Mouse (Mus musculus) G1E-ER4 (cell line): ENCODE measurements around the gene Usp40. TPM values are rescaled to one million over a fixed set of nuclear protein-coding genes. Genes with fewer than 3 reads are reported as not detected.
A peak's percentile ranks its signal among the peaks of the same experiment; 100 is the strongest.

Experiments used
- GATA1 ChIP-seq: IDR thresholded peaks from one replicate; pipeline ENCODE4 v1.8.0; 2012; ENCODE audit warnings: low read length, inconsistent platforms
- polyA plus RNA-seq: library from polyadenylated mRNA; stranded (reverse); fragments of >175 nt; gene quantifications from 2 replicates; pipeline ENCODE4 v1.2.3, GENCODE M21; 2012

The Usp40 gene
- polyA plus RNA-seq, 1 experiment, result 1.2 TPM

DNA sequence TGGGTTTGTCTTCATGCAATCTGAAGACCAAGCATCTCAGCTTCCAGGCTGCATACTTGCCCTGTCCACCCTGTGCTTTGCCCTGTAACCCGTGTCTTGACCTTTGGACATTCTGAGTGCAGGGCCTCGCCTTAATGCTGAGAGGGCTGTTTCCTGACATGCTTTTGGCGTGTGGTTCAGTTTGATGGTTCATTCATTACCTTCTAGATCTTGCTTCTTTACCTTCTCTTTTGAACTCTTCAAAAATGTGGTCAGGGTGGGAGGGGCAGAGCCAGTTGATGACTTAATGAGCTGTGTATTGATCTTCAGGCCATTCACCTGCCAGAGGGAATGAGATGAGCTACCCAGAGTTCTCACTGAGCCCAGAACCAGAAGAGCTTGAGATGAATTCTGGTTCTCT, 99.6 kb downstream of the Usp40 start:
- TF ChIP-seq GATA1, result no peak

DNA sequence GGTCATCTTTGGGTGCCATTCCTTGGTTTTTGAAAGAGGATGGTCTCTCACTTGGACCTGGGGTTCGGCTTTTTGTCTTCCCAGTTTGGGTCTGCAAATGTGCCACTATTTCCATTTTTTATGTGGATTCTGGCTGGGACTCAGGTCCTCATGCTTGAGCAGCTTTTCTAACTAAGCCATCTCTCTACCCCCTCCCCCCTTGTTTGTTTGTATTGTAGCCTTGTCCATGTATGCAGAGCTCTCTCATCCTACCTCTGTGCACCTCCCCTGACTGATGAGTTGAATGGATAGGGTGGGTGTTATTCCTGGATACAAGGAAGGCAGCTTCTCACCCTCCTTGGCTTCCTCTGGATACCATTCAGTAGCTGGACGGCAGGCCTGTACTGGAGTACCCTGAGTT, 100.3 kb downstream of the Usp40 start:
- no peak for TF ChIP-seq GATA1

DNA sequence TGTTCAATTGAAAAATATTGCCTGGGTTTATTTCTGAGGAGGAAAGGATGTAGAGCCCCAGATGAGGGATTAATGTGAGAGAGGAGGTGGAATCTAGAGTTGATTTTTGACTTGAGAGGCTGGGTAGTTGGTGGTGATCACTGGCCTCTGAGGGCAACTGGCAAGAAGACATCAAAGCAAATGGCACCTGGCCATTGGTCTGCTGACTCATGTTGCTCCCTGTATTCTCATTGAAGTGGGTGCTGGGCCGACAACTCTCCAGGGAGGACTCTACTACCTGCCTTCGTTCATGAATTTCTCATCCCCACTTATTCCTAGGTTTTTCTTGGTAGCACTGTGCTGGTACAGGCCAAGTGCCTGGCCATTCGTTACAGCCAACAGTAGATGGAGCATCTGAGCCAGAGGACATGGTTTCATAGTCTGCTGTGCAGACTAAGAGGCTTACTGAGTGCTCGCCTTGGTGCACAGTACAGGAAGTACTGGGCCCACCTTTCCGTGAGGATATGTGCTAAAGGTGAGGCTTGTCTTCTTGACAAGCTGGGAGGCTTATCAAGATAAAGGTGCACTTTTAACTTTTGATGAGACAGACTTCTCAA, 101.9 kb downstream of the Usp40 start:
- TF ChIP-seq GATA1, result no peak

DNA sequence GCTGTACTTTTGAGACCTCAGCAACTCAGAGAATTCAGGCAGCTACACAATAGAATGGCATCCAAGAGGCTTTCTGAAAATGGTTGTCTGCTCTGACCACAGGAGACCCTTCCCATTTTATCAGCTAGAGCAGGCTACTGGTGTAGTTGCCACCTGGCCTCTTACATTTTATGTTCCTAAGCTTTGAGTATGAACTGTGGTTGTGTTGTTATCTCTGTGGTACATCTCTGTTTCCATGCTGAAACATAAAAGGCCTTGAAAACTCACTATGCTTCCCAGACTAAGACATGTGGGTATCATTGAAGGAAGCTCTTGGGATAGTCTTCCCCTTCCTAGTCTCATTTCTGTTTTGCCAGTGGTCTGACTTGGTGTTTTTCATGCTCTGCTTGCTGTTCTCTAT, 106.2 kb downstream of the Usp40 start:
- peak; percentile 14 for TF ChIP-seq GATA1

DNA sequence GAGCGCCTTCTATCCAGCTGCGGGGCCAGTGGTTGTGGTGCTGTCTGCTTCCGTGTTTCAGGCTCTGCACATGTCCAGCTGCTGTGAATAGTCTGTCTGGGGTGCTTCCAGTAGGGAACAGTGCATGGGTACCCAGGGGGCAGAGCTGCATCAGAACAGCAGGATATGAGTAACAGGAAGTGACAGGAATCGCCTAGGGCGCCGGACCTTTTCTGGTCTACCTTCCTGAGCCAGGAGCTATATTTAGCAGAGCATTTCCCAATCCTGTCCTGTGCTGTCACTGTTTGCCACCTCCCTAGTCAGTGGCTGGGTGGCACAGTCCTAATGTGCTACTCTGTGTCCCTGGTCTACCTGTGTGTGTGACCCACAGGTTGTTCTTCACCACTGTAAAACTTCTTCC, 107.4 kb downstream of the Usp40 start:
- no peak for TF ChIP-seq GATA1

DNA sequence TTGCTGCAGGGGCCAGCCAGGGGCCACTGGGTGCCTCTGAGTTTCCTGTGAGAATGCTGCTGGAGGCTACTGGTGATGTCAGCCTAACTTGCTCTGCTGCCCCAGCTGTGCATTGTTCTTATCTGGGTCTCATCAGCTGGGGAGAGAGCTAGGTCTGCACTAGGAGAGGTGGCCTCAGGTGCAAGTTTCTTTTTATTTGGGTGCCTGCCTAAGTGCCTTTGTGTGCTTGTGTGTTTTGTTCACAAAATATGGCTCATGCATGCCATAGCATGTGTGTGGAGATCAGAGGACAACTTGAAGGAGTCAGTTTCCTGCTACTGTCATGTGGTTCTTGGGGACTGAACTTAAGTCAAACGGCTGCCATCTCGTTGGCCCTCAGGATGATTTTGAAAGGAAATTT, 108.7 kb downstream of the Usp40 start:
- TF ChIP-seq GATA1, result no peak

DNA sequence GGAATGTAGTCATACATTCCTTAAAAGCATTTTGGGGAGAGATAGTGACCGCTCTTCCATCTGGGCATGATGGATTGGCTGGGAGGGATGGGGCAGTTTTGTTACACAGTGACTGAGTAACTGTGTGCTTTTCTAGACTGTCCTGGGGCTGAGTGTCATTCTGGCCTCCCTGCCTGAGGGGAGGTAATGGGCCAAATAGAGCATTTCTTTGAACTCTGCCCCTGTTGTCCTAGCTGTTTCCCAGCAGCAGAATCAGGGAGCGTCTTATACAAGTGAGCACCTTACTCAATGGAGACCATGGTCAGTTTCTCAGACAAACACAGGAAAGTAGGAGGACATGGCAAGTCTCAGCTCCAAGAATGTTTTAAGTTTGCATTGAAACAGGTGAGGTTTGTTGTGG, 111.4 kb downstream of the Usp40 start:
- no peak for TF ChIP-seq GATA1

Other genes with a start within 250 kb of the Usp40 start
- gene Sag, start 204.9 kb downstream of the Usp40 start, polyA plus RNA-seq, result not detected in 2 replicates
- gene Dgkd, start 155.3 kb downstream of the Usp40 start, polyA plus RNA-seq, result 15.5 and 25.3 TPM in 2 replicates
- not detected in 2 replicates for gene Ugt1a10, start 46.8 kb upstream of the Usp40 start, polyA plus RNA-seq
- gene Ugt1a9, start 62.2 kb upstream of the Usp40 start, polyA plus RNA-seq, result not detected in 2 replicates
- not detected in 2 replicates for gene Ugt1a8, start 79.3 kb upstream of the Usp40 start, polyA plus RNA-seq
- gene Ugt1a7c, start 86.5 kb upstream of the Usp40 start, polyA plus RNA-seq, result not detected in 2 replicates
- not detected in 2 replicates for gene Ugt1a6b, start 94.7 kb upstream of the Usp40 start, polyA plus RNA-seq
- not detected in 2 replicates for gene Ugt1a6a, start 126.3 kb upstream of the Usp40 start, polyA plus RNA-seq
- not detected in 2 replicates for gene Ugt1a5, start 157.5 kb upstream of the Usp40 start, polyA plus RNA-seq
- gene Ugt1a2, start 192.1 kb upstream of the Usp40 start, polyA plus RNA-seq, result not detected in 2 replicates
- not detected in 2 replicates for gene Dnajb3, start 197.2 kb upstream of the Usp40 start, polyA plus RNA-seq
- gene Ugt1a1, start 203.4 kb upstream of the Usp40 start, polyA plus RNA-seq, result not detected in 2 replicates
- not detected in 2 replicates for gene Mroh2a, start 218.4 kb upstream of the Usp40 start, polyA plus RNA-seq